Mouse (Mus musculus) neural tube, embryonic 12.5 days (tissue): ENCODE measurements around the gene Gm10024. TPM values are rescaled to one million over a fixed set of nuclear protein-coding genes. Genes with fewer than 3 reads are reported as not detected.
"Not testable (repeated sequence)": the region's sequence is repeated elsewhere in the genome, so short reads cannot be mapped to it uniquely, and the experiment has no call there.

Experiments
- ATAC-seq: fragments of 200-750 bp; cut with Nextera tagmentation; 2 replicates; pipeline ENCODE4 v1.8.0; 2017; ENCODE audit warnings: low read depth, mild to moderate bottlenecking, moderate TSS enrichment, moderate library complexity; ENCODE audit not compliant: low FRiP score
- H3K27ac ChIP-seq: fragments of 300-500 bp; sonication (generic); 2 replicates; pipeline ENCODE4 v1.5.1; 2016
- H3K27me3 ChIP-seq: fragments of 300-500 bp; sonication (generic); replicated peaks from 2 replicates; pipeline ENCODE4 v1.6.1; 2016; ENCODE audit warnings: mild to moderate bottlenecking
- H3K36me3 ChIP-seq: fragments of 300-500 bp; sonication (generic); 2 replicates; pipeline ENCODE4 v1.6.1; 2016; ENCODE audit warnings: mild to moderate bottlenecking
- H3K4me1 ChIP-seq: fragments of 300-500 bp; sonication (generic); 2 replicates; pipeline ENCODE4 v1.6.1; 2016
- H3K4me2 ChIP-seq: fragments of 300-500 bp; sonication (generic); replicated peaks from 2 replicates; pipeline ENCODE4 v1.6.1; 2016; ENCODE audit warnings: mild to moderate bottlenecking
- H3K4me3 ChIP-seq: fragments of 300-500 bp; sonication (generic); 2 replicates; pipeline ENCODE4 v1.5.1; 2016
- H3K9ac ChIP-seq: fragments of 300-500 bp; sonication (generic); 2 replicates; pipeline ENCODE4 v1.6.1; 2016; ENCODE audit warnings: mild to moderate bottlenecking
- H3K9me3 ChIP-seq: fragments of 300-500 bp; sonication (generic); 2 replicates; pipeline ENCODE4 v1.6.1; 2016; ENCODE audit warnings: mild to moderate bottlenecking
- WGBS: fragments of 180-500 bp; shearing (Covaris S2); methylation state at CpG from one replicate; pipeline ENCODE4 v1.1.7; 2016; 5-methylcytosine and 5-hydroxymethylcytosine counted together
- polyA plus RNA-seq: library from polyadenylated mRNA; unstranded; fragments of >200 nt; fragmentation: Nextera tagmentation; extraction: Ambion mirVana; gene quantifications from 2 replicates; pipeline ENCODE4 v1.2.1, GENCODE M21; 2016

Gene Gm10024
- polyA plus RNA-seq, 1 experiment from 2014 or later: not detected

DNA sequence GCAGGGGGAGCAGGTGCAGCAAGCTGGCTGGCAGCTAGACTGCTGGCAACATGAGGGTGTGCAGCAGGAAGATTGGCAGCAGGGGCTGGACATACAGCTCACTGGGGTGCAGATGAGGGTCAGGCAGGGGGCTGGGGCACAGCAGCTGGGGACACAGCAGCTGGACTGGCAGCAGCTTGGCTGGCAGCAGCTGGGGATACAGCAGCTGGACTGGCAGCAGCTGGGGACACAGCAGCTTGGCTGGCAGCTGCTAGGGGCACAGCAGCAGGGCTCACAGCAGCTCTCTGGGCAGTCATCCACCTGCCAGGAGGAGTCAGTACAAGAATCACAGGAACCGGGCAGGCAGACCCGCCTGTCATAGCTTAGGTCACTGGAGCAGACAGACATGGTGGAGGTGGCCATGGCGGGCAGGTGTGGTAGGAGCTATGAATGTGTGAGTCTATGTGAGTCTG lies 20.9 kb upstream of the Gm10024 start, which contains the start of gene Gm19402:
TSS of gene Gm19402 (minus strand) at position 402 of the 452 bp plus-strand sequence.
- Histone ChIP-seq H3K4me1 (peaks cover 15% of the 10 kb centered on the region), H3K27me3 (peaks cover 31% of the 10 kb centered on the region)
- H3K4me2 ChIP-seq, H3K36me3 ChIP-seq, H3K27ac ChIP-seq, H3K9me3 ChIP-seq, H3K9ac ChIP-seq, ATAC-seq, H3K4me3 ChIP-seq: not testable (repeated sequence)
- WGBS: 75% methylated on average over 3 of the region's 3 CpGs

DNA sequence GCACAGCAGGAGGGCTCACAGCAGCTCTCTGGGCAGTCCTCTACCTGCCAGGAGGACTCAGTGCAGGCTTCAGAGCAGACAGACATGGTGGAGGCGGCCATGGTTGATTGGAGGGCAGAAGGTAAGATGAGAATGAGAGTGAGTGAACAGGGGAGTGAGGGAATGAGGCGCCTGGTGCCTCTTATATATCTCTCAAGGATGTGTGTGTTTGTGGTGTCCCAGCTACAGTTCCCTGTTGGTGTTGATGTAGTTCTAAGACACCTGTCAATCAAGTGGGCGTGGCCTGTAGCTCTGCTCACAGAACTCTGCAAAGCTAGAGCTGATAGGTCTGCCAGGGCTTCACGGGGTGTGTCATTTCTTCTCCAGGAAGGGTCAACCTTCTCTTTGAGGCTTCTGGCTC lies 14.1 kb upstream of the Gm10024 start, which contains the start of gene Gm9508:
TSS of gene Gm9508 (minus strand) at position 101 of the 400 bp plus-strand sequence.
- H3K9me3 ChIP-seq: peaks cover 4% of the 10 kb centered on the region; the same call in 1 of the 2 replicates
- H3K4me2 ChIP-seq: no peak within 1 kb of the TSS
- no peak within 1 kb of the TSS for H3K9ac ChIP-seq
- H3K27me3 ChIP-seq: no peaks in the 10 kb centered on the region
- H3K36me3 ChIP-seq: no peaks in the 10 kb centered on the region
- no peak within 1 kb of the TSS for H3K4me3 ChIP-seq
- no peak within 1 kb of the TSS for H3K27ac ChIP-seq
- 53% methylated on average over 4 of the region's 4 CpGs for WGBS
- H3K4me1 ChIP-seq: no peaks in the 10 kb centered on the region
- no peak for ATAC-seq

DNA sequence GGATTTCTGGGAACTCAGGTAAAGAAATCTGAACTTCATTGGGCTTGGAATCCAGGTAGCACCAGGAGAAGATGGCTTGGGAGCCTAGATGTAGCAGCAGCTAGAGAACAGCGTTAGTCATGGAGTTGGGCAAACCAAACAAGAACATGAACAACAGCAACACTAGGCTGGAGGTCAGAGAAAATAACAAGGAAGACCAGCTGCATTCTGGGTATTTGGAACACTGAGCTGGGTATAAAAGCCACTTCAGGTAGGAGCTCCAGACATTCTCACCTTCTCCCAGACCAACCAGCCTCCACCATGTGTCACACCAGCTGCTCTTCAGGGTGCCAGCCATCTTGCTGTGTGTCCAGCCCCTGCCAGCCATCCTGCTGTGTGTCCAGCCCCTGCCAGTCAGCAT lies 4.9 kb upstream of the Gm10024 start, which contains the start of gene Gm10272:
TSS of gene Gm10272 (plus strand) at position 301 of the 400 bp plus-strand sequence.
- Histone ChIP-seq H3K27me3 (no peaks in the 10 kb centered on the region), H3K4me3 (no peak within 1 kb of the TSS), H3K4me2 (no peak within 1 kb of the TSS), H3K9ac (no peak within 1 kb of the TSS), H3K27ac (no peak within 1 kb of the TSS), H3K36me3 (no peaks in the 10 kb centered on the region), H3K9me3 (peaks cover 18% of the 10 kb centered on the region), H3K4me1 (no peaks in the 10 kb centered on the region)
- 87% methylated on average over 1 of the region's 1 CpGs for WGBS
- no peak for ATAC-seq

DNA sequence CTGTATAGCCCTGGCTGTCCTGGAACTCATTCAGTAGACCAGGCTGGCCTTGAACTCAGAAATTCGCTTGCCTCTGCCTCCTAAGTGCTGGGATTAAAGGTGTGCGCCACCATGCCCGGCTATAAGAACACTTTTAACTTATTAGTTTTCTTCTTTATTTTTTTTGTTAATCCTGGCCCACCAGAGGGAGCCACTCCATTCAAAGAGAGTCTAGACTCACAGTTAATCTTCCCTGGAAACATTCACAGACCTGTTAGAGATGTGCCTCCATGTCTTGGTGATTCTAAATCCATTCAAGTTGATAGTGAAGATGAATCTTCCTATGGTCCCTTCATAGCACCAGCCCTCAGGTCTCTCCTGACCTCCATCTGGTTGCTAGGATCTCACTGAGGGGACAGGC lies 1.4 kb upstream of the Gm10024 start:
- Histone ChIP-seq H3K4me3 (no peak overlapping the region), H3K27ac (no peak overlapping the region), H3K9ac (no peak overlapping the region), H3K36me3 (no peaks in the 10 kb centered on the region), H3K4me2 (no peak overlapping the region), H3K9me3 (peaks cover 8% of the 10 kb centered on the region), H3K4me1 (no peaks in the 10 kb centered on the region), H3K27me3 (no peaks in the 10 kb centered on the region)
- 84% methylated on average over 3 of the region's 3 CpGs for WGBS
- no peak for ATAC-seq

DNA sequence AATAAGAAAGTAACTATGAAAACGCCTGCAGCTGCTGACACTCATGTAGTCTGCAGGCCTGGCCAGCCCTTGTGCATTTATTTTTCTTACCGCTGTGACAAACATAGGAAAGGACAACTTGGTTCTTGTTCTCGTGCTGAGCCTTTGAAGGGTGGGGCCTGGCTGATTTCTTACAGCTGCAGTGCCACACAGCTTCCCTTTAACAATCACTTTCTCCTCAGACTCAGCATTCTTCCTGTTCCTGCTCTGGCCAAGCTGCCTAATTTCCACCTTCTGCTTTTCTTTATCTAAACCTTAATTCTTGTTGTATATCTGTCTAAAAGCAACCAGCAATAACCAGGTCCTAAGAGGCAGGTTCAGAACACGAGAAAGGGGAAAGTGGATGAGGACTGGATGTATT lies 2.5 kb downstream of the Gm10024 start:
- H3K4me2 ChIP-seq: no peak overlapping the region
- H3K9ac ChIP-seq: no peak overlapping the region
- no peaks in the 10 kb centered on the region for H3K4me1 ChIP-seq
- no peaks in the 10 kb centered on the region for H3K9me3 ChIP-seq
- no peaks in the 10 kb centered on the region for H3K36me3 ChIP-seq
- no peak overlapping the region for H3K27ac ChIP-seq
- no peaks in the 10 kb centered on the region for H3K27me3 ChIP-seq
- 72% methylated on average over 4 of the region's 4 CpGs for WGBS
- no peak overlapping the region for H3K4me3 ChIP-seq
- ATAC-seq: no peak

DNA sequence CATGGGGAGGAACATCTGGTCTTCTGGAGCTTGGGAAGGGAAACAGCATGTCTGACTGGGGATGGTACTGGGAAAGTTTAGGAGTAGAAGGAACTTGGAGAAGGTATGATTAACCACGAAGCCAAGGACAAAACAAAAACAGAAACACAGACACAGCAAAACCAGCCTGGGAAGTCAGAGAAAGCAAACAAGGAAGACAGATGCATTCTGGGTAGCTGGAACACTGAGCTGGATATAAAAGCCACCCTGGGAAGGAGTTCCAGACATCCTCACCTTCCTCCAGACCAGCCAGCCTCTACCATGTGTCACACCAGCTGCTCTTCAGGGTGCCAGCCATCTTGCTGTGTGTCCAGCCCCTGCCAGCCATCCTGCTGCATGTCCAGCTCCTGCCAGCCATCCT lies 4.2 kb downstream of the Gm10024 start, which contains the start of gene Gm10142:
TSS of gene Gm10142 (plus strand) at position 301 of the 400 bp plus-strand sequence.
- WGBS: 88% methylated on average over 1 of the region's 1 CpGs
- no peaks in the 10 kb centered on the region for H3K36me3 ChIP-seq
- H3K4me1 ChIP-seq: no peaks in the 10 kb centered on the region
- no peak within 1 kb of the TSS for H3K27ac ChIP-seq
- no peak for ATAC-seq
- H3K4me2 ChIP-seq: no peak within 1 kb of the TSS
- H3K9me3 ChIP-seq: no peaks in the 10 kb centered on the region
- H3K9ac ChIP-seq: no peak within 1 kb of the TSS
- no peak within 1 kb of the TSS for H3K4me3 ChIP-seq
- no peaks in the 10 kb centered on the region for H3K27me3 ChIP-seq

DNA sequence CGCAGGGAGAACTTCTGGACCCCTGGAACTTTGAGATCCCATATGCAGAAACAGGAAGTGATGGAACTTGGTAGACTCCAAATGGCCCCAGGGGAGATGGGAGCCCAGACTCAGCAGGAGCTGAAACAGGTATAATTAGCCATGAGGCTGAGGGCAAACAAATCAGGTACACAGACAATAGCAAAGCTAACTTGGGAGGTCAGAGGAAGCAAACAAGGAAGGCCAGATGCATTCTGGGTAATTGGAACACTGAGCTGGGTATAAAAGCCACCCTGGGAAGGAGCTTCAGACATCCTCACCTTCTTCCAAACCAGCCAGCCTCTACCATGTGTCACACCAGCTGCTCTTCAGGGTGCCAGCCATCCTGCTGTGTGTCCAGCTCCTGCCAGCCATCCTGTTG lies 9.0 kb downstream of the Gm10024 start, which contains the start of gene Krtap12-1:
TSS of gene Krtap12-1 (plus strand) at position 301 of the 400 bp plus-strand sequence.
- not testable (repeated sequence) for H3K27ac ChIP-seq, H3K9ac ChIP-seq, ATAC-seq, H3K9me3 ChIP-seq, H3K4me2 ChIP-seq, H3K4me1 ChIP-seq, H3K27me3 ChIP-seq, H3K4me3 ChIP-seq, H3K36me3 ChIP-seq
- WGBS: 86% methylated on average over 1 of the region's 1 CpGs

DNA sequence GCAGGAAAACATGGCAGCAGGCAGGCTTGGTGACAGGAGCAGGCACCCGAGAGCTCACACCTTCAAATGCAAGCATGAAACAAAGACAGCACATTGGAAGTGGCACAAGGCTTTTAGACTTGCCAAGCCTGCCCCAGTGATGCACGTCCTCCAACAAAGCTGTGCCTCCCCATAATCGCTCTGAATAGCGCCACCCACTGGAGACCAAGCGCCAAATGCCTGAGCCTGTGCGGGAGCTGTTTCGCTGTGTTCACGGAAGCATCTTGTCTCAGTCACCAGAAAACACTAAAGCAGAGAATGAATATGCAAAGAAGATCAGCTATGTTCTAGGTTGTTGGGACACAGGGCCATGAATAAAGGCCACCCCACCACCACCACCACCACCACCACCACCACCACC lies 13.6 kb downstream of the Gm10024 start:
- Histone ChIP-seq H3K27me3 (no peaks in the 10 kb centered on the region), H3K4me1 (no peaks in the 10 kb centered on the region), H3K9ac (no peak overlapping the region), H3K27ac (no peak overlapping the region), H3K9me3 (no peaks in the 10 kb centered on the region), H3K36me3 (no peaks in the 10 kb centered on the region), H3K4me2 (no peak overlapping the region), H3K4me3 (no peak overlapping the region)
- WGBS: 75% methylated on average over 8 of the region's 8 CpGs
- no peak for ATAC-seq

DNA sequence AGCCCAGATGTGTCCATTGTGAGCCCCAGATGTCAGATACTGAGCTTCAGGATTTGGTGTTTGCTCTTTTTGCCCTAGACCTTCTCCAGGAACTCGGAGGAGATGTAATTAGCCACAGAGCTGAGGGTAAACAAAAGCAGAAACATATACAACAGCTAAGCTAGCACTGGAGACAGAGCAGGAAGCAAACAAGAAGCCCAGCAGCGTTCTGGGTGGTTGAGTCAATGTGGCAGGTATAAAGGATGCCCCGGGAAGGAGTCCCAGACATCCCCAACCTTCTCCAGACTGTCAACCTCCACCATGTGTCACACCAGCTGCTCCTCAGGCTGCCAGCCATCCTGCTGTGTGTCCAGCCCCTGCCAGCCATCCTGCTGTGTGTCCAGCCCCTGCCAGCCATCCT lies 14.9 kb downstream of the Gm10024 start, which contains the start of gene Gm10100:
TSS of gene Gm10100 (plus strand) at position 301 of the 400 bp plus-strand sequence.
- Histone ChIP-seq H3K4me2 (no peak within 1 kb of the TSS), H3K4me1 (no peaks in the 10 kb centered on the region), H3K9ac (no peak within 1 kb of the TSS), H3K27ac (no peak within 1 kb of the TSS), H3K27me3 (no peaks in the 10 kb centered on the region), H3K9me3 (no peaks in the 10 kb centered on the region), H3K36me3 (no peaks in the 10 kb centered on the region), H3K4me3 (no peak within 1 kb of the TSS)
- 53% methylated on average over 3 of the region's 3 CpGs for WGBS
- ATAC-seq: no peak

DNA sequence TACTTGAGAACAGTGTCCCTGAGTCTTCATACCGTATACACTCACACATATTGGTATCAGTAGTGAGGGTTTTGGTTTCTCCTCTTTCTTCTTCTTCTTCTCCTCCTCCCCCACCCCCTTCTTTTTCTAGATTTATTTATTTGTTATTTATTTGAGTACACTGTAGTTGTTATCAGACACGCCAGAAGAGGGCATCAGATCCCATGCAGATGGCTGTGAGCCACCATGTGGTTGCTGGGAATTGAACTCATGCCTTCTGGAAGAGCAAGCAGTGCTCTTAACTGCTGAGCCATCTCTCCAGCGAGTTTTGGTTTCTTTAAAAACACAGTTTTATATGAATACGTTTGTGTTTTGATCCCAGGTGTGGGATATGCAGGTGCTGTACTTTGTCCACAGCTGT lies 17.0 kb downstream of the Gm10024 start:
- H3K27ac ChIP-seq: no peak overlapping the region
- H3K27me3 ChIP-seq: no peaks in the 10 kb centered on the region
- 69% methylated on average over 4 of the region's 4 CpGs for WGBS
- H3K36me3 ChIP-seq: no peaks in the 10 kb centered on the region
- H3K4me3 ChIP-seq: no peak overlapping the region
- H3K4me2 ChIP-seq: no peak overlapping the region
- no peaks in the 10 kb centered on the region for H3K4me1 ChIP-seq
- H3K9ac ChIP-seq: no peak overlapping the region
- H3K9me3 ChIP-seq: no peaks in the 10 kb centered on the region
- ATAC-seq: no peak

DNA sequence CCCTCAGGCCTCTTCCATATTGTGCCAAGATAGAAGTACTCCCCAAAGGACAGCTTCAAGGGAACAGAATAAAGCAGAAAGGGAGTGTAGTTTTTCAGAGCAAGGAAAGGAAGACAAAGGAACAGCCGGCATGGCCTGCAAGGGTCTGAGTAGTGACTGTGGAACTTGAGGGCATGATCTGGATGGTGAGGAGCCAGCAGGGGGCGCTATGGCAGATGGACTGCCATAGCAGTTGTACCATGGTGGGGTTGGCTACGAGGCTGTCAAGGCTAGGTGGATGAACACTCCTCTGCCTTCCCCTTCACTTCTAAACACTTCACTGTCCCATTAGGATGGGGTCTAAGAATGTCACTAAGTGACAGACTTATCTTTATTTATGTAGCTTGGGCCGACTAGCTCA lies 18.0 kb downstream of the Gm10024 start:
- Histone ChIP-seq H3K4me2 (no peak overlapping the region), H3K27ac (no peak overlapping the region), H3K9me3 (no peaks in the 10 kb centered on the region), H3K4me1 (no peaks in the 10 kb centered on the region), H3K9ac (no peak overlapping the region), H3K36me3 (no peaks in the 10 kb centered on the region), H3K4me3 (no peak overlapping the region), H3K27me3 (no peaks in the 10 kb centered on the region)
- 52% methylated on average over 4 of the region's 4 CpGs for WGBS
- no peak for ATAC-seq

DNA sequence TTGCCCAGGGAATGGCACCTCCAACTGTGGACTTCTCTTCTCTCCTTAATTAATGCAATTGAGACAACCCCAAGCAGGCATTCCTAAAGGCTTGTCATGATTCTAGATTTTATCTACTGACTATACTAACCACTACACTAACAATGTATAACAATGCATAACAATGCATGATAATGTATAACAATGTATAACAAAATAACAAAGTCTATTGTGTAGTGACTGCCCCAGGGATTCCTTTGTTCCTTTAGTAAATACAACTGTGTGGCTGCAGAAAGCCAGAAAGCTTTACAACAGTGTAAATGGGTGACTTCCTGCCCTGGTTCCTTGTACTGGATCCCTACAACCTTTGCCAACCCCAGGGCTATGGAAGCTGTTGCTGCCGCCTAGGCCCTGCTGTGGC lies 24.7 kb downstream of the Gm10024 start:
- no peaks in the 10 kb centered on the region for H3K4me1 ChIP-seq
- 79% methylated on average over 1 of the region's 1 CpGs for WGBS
- no peak overlapping the region for H3K4me2 ChIP-seq
- H3K9me3 ChIP-seq: peaks cover 6% of the 10 kb centered on the region; the same call in 1 of the 2 replicates
- H3K36me3 ChIP-seq: no peaks in the 10 kb centered on the region
- no peak for ATAC-seq
- H3K27me3 ChIP-seq: no peaks in the 10 kb centered on the region
- no peak overlapping the region for H3K27ac ChIP-seq
- H3K4me3 ChIP-seq: no peak overlapping the region
- H3K9ac ChIP-seq: no peak overlapping the region

DNA sequence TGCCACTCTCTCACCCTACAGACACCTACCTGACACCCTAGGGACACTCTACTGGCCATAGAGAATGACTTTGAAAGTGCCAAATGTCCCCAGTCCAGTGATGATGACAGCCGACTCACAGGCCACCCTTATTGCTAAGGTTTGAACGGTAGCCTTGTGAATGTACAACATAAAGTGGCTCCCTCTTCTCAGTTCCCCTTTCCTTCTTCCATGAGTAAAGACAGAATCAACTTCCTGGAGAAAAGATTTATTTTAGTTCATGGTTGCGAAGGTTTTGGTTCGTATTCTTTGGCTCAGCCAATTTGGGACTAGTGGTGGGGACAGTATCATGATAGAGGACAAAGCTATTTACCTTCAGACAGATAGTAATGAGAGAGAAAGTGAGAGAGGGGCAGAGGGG lies 27.7 kb downstream of the Gm10024 start:
- ATAC-seq: no peak
- H3K4me1 ChIP-seq: no peaks in the 10 kb centered on the region
- no peak overlapping the region for H3K4me2 ChIP-seq
- H3K4me3 ChIP-seq: no peak overlapping the region
- no peak overlapping the region for H3K27ac ChIP-seq
- H3K27me3 ChIP-seq: no peaks in the 10 kb centered on the region
- WGBS: 90% methylated on average over 4 of the region's 4 CpGs
- H3K9me3 ChIP-seq: peaks cover 6% of the 10 kb centered on the region; the same call in 1 of the 2 replicates
- H3K9ac ChIP-seq: no peak overlapping the region
- H3K36me3 ChIP-seq: no peaks in the 10 kb centered on the region
